Mouse (Mus musculus): ENCODE data around the gene Nfic.
"Not testable (repeated sequence)": the region's sequence is repeated elsewhere in the genome, so short reads cannot be mapped to it uniquely, and the experiment has no call there.

The Nfic gene

GRCm38 (mm10) chr10:81460471-81460870, 5.0 kb upstream of the Nfic start:
- no peak for DNase-seq (ENCODE audit: low read depth)

- no peak for DNase-seq (ENCODE audit: low read depth)
Observed at GRCm38 (mm10) chr10:81459399-81459798, 4.0 kb upstream of the Nfic start.

GRCm38 (mm10) chr10:81458267-81458666, 2.8 kb upstream of the Nfic start:
- DNase-seq (ENCODE audit: low read depth), result no peak

GRCm38 (mm10) chr10:81457624-81458023, 2.2 kb upstream of the Nfic start:
- no peak for DNase-seq (ENCODE audit: low read depth)

- no peak for DNase-seq (ENCODE audit: low read depth)
Observed at GRCm38 (mm10) chr10:81456983-81457563, 1.6 kb upstream of the Nfic start.

- no peak for DNase-seq (ENCODE audit: low read depth)
Observed at GRCm38 (mm10) chr10:81454106-81454505, 1.3 kb downstream of the Nfic start.

- DNase-seq (ENCODE audit: low read depth), result no peak
Observed at GRCm38 (mm10) chr10:81452947-81453288, 2.5 kb downstream of the Nfic start.

- no peak for DNase-seq (ENCODE audit: low read depth)
Observed at GRCm38 (mm10) chr10:81452237-81452946, 3.0 kb downstream of the Nfic start.

GRCm38 (mm10) chr10:81451365-81451745, 4.1 kb downstream of the Nfic start:
- DNase-seq (ENCODE audit: low read depth), result no peak

GRCm38 (mm10) chr10:81450641-81451364, 4.6 kb downstream of the Nfic start:
- no peak for DNase-seq (ENCODE audit: low read depth)

- DNase-seq (ENCODE audit: low read depth), result peak; percentile 85
Observed at GRCm38 (mm10) chr10:81450140-81450539, 5.3 kb downstream of the Nfic start.

- DNase-seq (ENCODE audit: low read depth), result not testable (repeated sequence)
Observed at GRCm38 (mm10) chr10:81445516-81445915, 9.9 kb downstream of the Nfic start.

GRCm38 (mm10) chr10:81441019-81441418, 14.4 kb downstream of the Nfic start:
- no peak for DNase-seq (ENCODE audit: low read depth)

- no peak for DNase-seq (ENCODE audit: low read depth)
Observed at GRCm38 (mm10) chr10:81435436-81435835, 20.0 kb downstream of the Nfic start.

GRCm38 (mm10) chr10:81434361-81435263, 20.8 kb downstream of the Nfic start:
- DNase-seq (ENCODE audit: low read depth), result no peak

- no peak for DNase-seq (ENCODE audit: low read depth)
Observed at GRCm38 (mm10) chr10:81433541-81434289, 21.7 kb downstream of the Nfic start.

- peak; percentile 92 for DNase-seq (ENCODE audit: low read depth)
Observed at GRCm38 (mm10) chr10:81432868-81433262, 22.6 kb downstream of the Nfic start.

- no peak for DNase-seq (ENCODE audit: low read depth)
Observed at GRCm38 (mm10) chr10:81432169-81432867, 23.1 kb downstream of the Nfic start.

GRCm38 (mm10) chr10:81431526-81432168, 23.8 kb downstream of the Nfic start:
- DNase-seq (ENCODE audit: low read depth), result no peak

- DNase-seq (ENCODE audit: low read depth), result no peak
Observed at GRCm38 (mm10) chr10:81430831-81431525, 24.5 kb downstream of the Nfic start.
